Mouse (Mus musculus) ovary, adult 10 weeks (tissue): ENCODE measurements around the gene Ccdc71. TPM values are rescaled to one million over a fixed set of nuclear protein-coding genes. Genes with fewer than 3 reads are reported as not detected.

Experiments
- polyA plus RNA-seq: library from polyadenylated mRNA; stranded (reverse); fragments of 350-450 nt; fragmentation: Illumina TruSeq; extraction: RNeasy Lipid Tissue Mini Kit (QIAGEN cat#74804); gene quantifications from one replicate; pipeline ENCODE4 v1.2.3, GENCODE M21; 2014

The Ccdc71 gene
- 4.3 TPM for polyA plus RNA-seq

GRCm38 (mm10) chr9:108460319-108461178 lies at the start of gene Ccdc71:
TSS of gene Ccdc71 (plus strand) at chr9:108460527.

GRCm38 (mm10) chr9:108428384-108428783 lies 31.9 kb upstream of the Ccdc71 start, which contains the start of gene Ccdc36:
TSS of gene Ccdc36 (minus strand) at chr9:108428484.

DNA sequence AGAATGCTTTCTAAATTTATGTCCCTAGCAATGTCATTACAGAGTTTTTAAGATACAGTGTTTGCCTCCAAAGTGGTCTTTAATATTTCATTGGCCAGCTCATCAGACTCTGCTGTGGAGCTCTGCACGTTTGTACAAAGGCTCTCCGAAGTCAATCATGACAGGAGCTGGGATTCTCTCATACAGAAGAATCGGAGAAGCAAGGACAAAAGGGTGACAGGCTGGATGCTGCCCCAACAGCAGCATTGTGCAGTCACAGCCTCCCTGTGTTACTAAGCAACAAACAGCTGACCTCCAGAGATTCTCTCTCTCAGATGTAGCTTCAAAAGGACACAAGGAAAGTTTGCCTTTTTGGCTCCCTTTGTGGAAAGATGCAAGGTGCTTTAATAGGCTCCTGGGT lies 24.1 kb upstream of the Ccdc71 start, which contains the start of gene BC048562:
TSS of gene BC048562 (plus strand) at position 301 of the 400 bp plus-strand sequence.

DNA sequence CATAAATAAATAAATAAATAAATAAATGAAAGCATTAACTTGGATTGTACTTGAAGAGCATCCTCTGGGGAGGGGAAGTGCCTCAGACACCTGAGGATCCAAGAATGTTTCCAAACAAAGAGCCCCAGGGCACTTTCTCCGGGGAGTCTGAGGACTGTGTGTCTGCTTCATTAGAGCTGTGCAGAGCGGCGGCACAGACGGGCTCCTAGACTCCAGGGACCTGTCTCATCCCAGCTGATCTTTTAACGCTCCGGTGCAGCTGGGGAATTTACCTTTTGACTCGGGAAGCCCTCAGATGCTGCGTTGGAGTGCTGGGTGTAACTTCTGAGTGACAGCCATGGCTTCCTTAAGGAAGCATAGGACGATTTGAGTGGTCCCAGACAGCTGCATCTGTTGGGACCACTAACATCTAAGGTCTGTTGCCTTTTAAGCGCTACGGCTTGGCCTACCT lies 879 bp downstream of the Ccdc71 start, which contains the start of gene Klhdc8b:
TSS of gene Klhdc8b (minus strand) at position 401 of the 451 bp plus-strand sequence.

DNA sequence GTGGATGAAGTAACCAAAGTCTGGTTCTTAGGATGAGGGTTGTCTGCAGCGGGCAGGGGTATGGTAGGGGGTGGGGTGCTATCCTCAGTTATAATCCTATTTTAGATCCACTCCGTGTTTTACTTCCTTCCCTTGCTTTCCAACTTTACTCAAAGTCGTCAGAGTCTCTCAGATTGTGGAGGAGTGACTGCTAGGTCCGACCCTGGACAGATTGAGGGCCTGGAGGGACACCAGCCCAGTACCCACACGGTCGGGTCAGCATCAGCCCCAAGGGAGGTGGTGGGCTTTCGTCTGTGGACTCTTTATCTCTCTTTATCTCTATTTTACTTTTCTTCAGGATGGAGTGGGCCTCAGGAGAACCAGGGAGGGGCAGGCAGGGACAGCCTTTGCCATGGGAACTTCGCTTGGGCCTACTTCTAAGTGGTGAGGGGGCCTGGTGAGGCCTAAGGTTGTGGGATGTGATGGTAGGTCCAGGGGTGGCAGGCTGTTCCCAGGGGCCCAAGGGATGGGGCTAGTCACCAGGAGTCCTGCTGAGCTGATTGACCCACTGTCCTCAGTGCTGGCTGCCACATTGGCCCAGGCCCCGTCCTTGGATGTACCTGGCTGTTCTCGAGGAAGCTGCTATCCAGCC lies 19.5 kb downstream of the Ccdc71 start, which contains the start of gene Lamb2:
TSS of gene Lamb2 (plus strand) at position 16 of the 631 bp plus-strand sequence.

DNA sequence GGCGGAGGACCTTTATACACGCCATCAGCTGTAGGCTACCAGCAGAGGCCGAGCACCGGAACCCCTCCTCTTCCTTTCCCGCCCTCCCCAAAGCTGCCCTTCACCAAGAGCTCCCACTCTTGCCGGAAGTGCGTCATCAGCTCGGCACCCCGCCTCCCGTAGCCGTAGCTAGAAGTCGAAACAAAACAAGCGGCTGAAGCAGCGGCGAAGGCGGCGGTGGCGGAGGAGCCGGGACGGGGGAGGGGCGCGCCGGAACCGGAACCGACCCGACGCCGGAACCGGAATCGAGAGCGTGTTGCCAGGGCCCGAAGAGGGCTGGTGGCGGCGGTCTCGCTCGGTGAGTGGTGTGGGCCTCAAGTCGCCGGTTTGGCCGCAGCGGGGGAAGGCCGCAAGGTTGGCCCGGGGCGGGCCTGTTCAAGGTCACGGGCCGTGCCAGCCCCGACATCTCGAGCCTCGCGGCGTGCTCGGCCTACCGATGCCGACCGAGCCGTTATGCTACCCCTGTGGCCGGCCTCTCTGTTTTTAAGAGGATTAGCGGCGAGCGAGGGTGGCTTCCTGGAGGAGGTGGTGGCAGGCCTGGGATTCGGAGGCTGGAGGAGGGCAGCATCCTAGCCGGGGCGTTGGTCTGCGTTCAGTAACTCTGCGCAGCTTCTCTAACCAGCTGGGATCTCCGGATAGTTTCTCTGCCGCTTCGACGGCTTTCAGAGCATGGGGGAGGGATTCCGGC lies 30.4 kb downstream of the Ccdc71 start, which contains the start of gene Usp19:
TSS of gene Usp19 (plus strand) at position 44 of the 727 bp plus-strand sequence.

GRCm38 (mm10) chr9:108507619-108508434 lies 47.5 kb downstream of the Ccdc71 start, which contains the start of gene Qars:
TSS of gene Qars (plus strand) at chr9:108507706.

Other genes starting within 250 kb of the Ccdc71 start
- 136 TPM for gene Dag1, start 196.6 kb upstream of the Ccdc71 start, polyA plus RNA-seq
- gene Nicn1, start 170.1 kb upstream of the Ccdc71 start, polyA plus RNA-seq: 21.4 TPM
- 0.88 TPM for gene Amt, start 163.7 kb upstream of the Ccdc71 start, polyA plus RNA-seq
- 612 TPM for gene Rhoa, start 154.4 kb upstream of the Ccdc71 start, polyA plus RNA-seq
- 5.5 TPM for gene Tcta, start 154.4 kb upstream of the Ccdc71 start, polyA plus RNA-seq
- gene Gpx1, start 121.6 kb upstream of the Ccdc71 start, polyA plus RNA-seq: 8.7 TPM
- 50.8 TPM for gene Usp4, start 112.7 kb upstream of the Ccdc71 start, polyA plus RNA-seq
- gene 1700102P08Rik, start 67.7 kb upstream of the Ccdc71 start, polyA plus RNA-seq: 0.91 TPM
- gene Ccdc36, start 32.0 kb upstream of the Ccdc71 start, polyA plus RNA-seq: 0.20 TPM
- not detected for gene BC048562, start 24.0 kb upstream of the Ccdc71 start, polyA plus RNA-seq
- gene Klhdc8b, start 1.1 kb downstream of the Ccdc71 start, polyA plus RNA-seq: 0.66 TPM
- gene Lamb2, start 19.2 kb downstream of the Ccdc71 start, polyA plus RNA-seq: 5.2 TPM
- 7.3 TPM for gene Usp19, start 30.1 kb downstream of the Ccdc71 start, polyA plus RNA-seq
- gene Qars, start 47.2 kb downstream of the Ccdc71 start, polyA plus RNA-seq: 93.6 TPM
- 63.5 TPM for gene Qrich1, start 56.3 kb downstream of the Ccdc71 start, polyA plus RNA-seq
- 52.1 TPM for gene Impdh2, start 99.8 kb downstream of the Ccdc71 start, polyA plus RNA-seq
- 1.8 TPM for gene Ndufaf3, start 106.9 kb downstream of the Ccdc71 start, polyA plus RNA-seq
- gene Dalrd3, start 109.4 kb downstream of the Ccdc71 start, polyA plus RNA-seq: 1.1 TPM
- 4.0 TPM for gene Wdr6, start 118.2 kb downstream of the Ccdc71 start, polyA plus RNA-seq
- gene P4htm, start 137.1 kb downstream of the Ccdc71 start, polyA plus RNA-seq: 0.26 TPM
- 45.3 TPM for gene Arih2, start 188.9 kb downstream of the Ccdc71 start, polyA plus RNA-seq
- 50.5 TPM for gene Slc25a20, start 201.6 kb downstream of the Ccdc71 start, polyA plus RNA-seq
- gene Prkar2a, start 228.8 kb downstream of the Ccdc71 start, polyA plus RNA-seq: 121 TPM